Mouse (Mus musculus) C2C12 (cell line): ENCODE measurements around the gene C1ql2. TPM values are rescaled to one million over a fixed set of nuclear protein-coding genes. Genes with fewer than 3 reads are reported as not detected.
A peak's percentile ranks its signal among the peaks of the same experiment; 100 is the strongest.

Experiments used
- H3K27me3 ChIP-seq: one replicate; pipeline ENCODE4 v1.6.1; 2011; ENCODE audit not compliant: control insufficient read depth, insufficient read depth, insufficient read length
- H3K36me3 ChIP-seq: one replicate; pipeline ENCODE4 v1.6.1; 2011; ENCODE audit not compliant: control insufficient read depth, insufficient read depth
- H3K4me3 ChIP-seq: one replicate; pipeline ENCODE4 v1.5.1; 2011; ENCODE audit warnings: mild to moderate bottlenecking, control low read depth; ENCODE audit not compliant: poor library complexity, insufficient read depth, severe bottlenecking
- H3K79me2 ChIP-seq: one replicate; pipeline ENCODE4 v1.6.1; 2011; ENCODE audit not compliant: control insufficient read depth, insufficient read depth
- H3K79me3 ChIP-seq: one replicate; pipeline ENCODE4 v1.6.1; 2011; ENCODE audit warnings: low read depth, control low read depth
- H3ac ChIP-seq: one replicate; pipeline ENCODE3; 2011; ENCODE audit warnings: low read depth; ENCODE audit not compliant: control insufficient read depth, insufficient read length
- CEBPB ChIP-seq: IDR thresholded peaks from one replicate; pipeline ENCODE4 v1.6.1; 2011; ENCODE audit warnings: low read depth, mild to moderate bottlenecking, control low read depth, moderate library complexity
- CTCF ChIP-seq: IDR thresholded peaks from one replicate; pipeline ENCODE4 v1.5.1; 2011; ENCODE audit not compliant: control insufficient read depth, insufficient read depth, insufficient read length
- FOSL1 ChIP-seq: IDR thresholded peaks from one replicate; pipeline ENCODE4 v1.8.0; 2011; ENCODE audit warnings: mild to moderate bottlenecking, low read length; ENCODE audit not compliant: poor library complexity, insufficient read depth, severe bottlenecking
- MAX ChIP-seq: IDR thresholded peaks from one replicate; pipeline ENCODE4 v1.6.1; 2011; ENCODE audit warnings: mild to moderate bottlenecking, control low read depth
- MYOD1 ChIP-seq: IDR thresholded peaks from one replicate; pipeline ENCODE4 v1.6.1; 2011; ENCODE audit warnings: low read depth; ENCODE audit not compliant: control insufficient read depth, insufficient read length
- MYOG ChIP-seq: IDR thresholded peaks from one replicate; pipeline ENCODE4 v1.6.1; 2011; ENCODE audit not compliant: control insufficient read depth, insufficient read length; ENCODE audit errors: extremely low read depth
- USF1 ChIP-seq: IDR thresholded peaks from one replicate; pipeline ENCODE4 v1.6.1; 2011; ENCODE audit warnings: low read depth, mild to moderate bottlenecking, control low read depth, moderate library complexity
- polyA plus RNA-seq: library from polyadenylated mRNA; unstranded; fragments of >200 nt; fragmentation: generic; extraction: Trizol; gene quantifications from one replicate; pipeline ENCODE4 v1.2.1, GENCODE M21; 2012; ENCODE audit warnings: missing spikeins

C1ql2 gene
- polyA plus RNA-seq, 1 experiment = not detected

- Histone ChIP-seq H3K79me3 (no peaks in the 10 kb centered on the region), H3ac (no peak overlapping the region), H3K4me3 (no peak overlapping the region), H3K79me2 (no peaks in the 10 kb centered on the region), H3K36me3 (no peaks in the 10 kb centered on the region), H3K27me3 (peaks cover 9% of the 10 kb centered on the region)
- TF ChIP-seq MYOD1 = no peak
- TF ChIP-seq MAX = no peak
- TF ChIP-seq CTCF = no peak
- TF ChIP-seq CEBPB = no peak
- no peak for TF ChIP-seq USF1
- TF ChIP-seq MYOG = no peak
Observed at GRCm38 (mm10) chr1:120368138-120368537, 27.8 kb downstream of the C1ql2 start.

GRCm38 (mm10) chr1:120374131-120374530 lies 33.7 kb downstream of the C1ql2 start:
- Histone ChIP-seq H3K79me3 (no peaks in the 10 kb centered on the region), H3K4me3 (no peak overlapping the region), H3ac (no peak overlapping the region), H3K79me2 (no peaks in the 10 kb centered on the region), H3K27me3 (peaks cover 9% of the 10 kb centered on the region), H3K36me3 (no peaks in the 10 kb centered on the region)
- TF ChIP-seq MAX (no peak), CTCF (no peak), MYOG (no peak)

GRCm38 (mm10) chr1:120374832-120375231 lies 34.5 kb downstream of the C1ql2 start:
- Histone ChIP-seq H3ac (no peak overlapping the region), H3K27me3 (peaks cover 4% of the 10 kb centered on the region), H3K36me3 (no peaks in the 10 kb centered on the region), H3K79me3 (no peaks in the 10 kb centered on the region), H3K79me2 (no peaks in the 10 kb centered on the region), H3K4me3 (no peak overlapping the region)
- TF ChIP-seq MAX (no peak), MYOD1 (peak; percentile 70), FOSL1 (no peak), MYOG (no peak), CTCF (no peak)

- no peak overlapping the region for H3K4me3 ChIP-seq
- no peaks in the 10 kb centered on the region for H3K79me2 ChIP-seq
- no peaks in the 10 kb centered on the region for H3K36me3 ChIP-seq
- no peak overlapping the region for H3ac ChIP-seq
- no peaks in the 10 kb centered on the region for H3K79me3 ChIP-seq
- H3K27me3 ChIP-seq = peaks cover 5% of the 10 kb centered on the region
- no peak for TF ChIP-seq CEBPB
- no peak for TF ChIP-seq FOSL1
- no peak for TF ChIP-seq MAX
- TF ChIP-seq MYOG = no peak
- TF ChIP-seq MYOD1 = no peak
- TF ChIP-seq USF1 = no peak
- no peak for TF ChIP-seq CTCF
Observed at GRCm38 (mm10) chr1:120385029-120385571, 44.7 kb downstream of the C1ql2 start.

GRCm38 (mm10) chr1:120389734-120390133 lies 49.4 kb downstream of the C1ql2 start:
- Histone ChIP-seq H3ac (no peak overlapping the region), H3K36me3 (no peaks in the 10 kb centered on the region), H3K4me3 (no peak overlapping the region), H3K27me3 (peaks cover 5% of the 10 kb centered on the region), H3K79me3 (no peaks in the 10 kb centered on the region), H3K79me2 (no peaks in the 10 kb centered on the region)
- TF ChIP-seq USF1 = no peak
- TF ChIP-seq MYOD1 = no peak
- TF ChIP-seq FOSL1 = no peak
- no peak for TF ChIP-seq MYOG
- no peak for TF ChIP-seq CEBPB
- no peak for TF ChIP-seq MAX
- no peak for TF ChIP-seq CTCF

- Histone ChIP-seq H3K79me3 (no peaks in the 10 kb centered on the region), H3K27me3 (peaks cover 5% of the 10 kb centered on the region), H3ac (no peak overlapping the region), H3K79me2 (no peaks in the 10 kb centered on the region), H3K36me3 (no peaks in the 10 kb centered on the region), H3K4me3 (no peak overlapping the region)
- TF ChIP-seq MYOG (no peak), MYOD1 (no peak), USF1 (no peak), MAX (no peak), FOSL1 (no peak), CTCF (no peak), CEBPB (no peak)
Observed at GRCm38 (mm10) chr1:120390336-120390735, 50.0 kb downstream of the C1ql2 start.

Other genes with a start within 250 kb of the C1ql2 start
- 418 TPM for gene Dbi, start 219.5 kb upstream of the C1ql2 start, polyA plus RNA-seq
- 19.8 TPM for gene 3110009E18Rik, start 219.4 kb upstream of the C1ql2 start, polyA plus RNA-seq
- gene Steap3, start 67.9 kb upstream of the C1ql2 start, polyA plus RNA-seq = 42.7 TPM
- gene Marco, start 164.4 kb downstream of the C1ql2 start, polyA plus RNA-seq = not detected